Mouse (Mus musculus) heart, adult 2 months (tissue): ENCODE data around the gene Oas1c.

Source experiments
- CTCF ChIP-seq: fragments of 200-600 bp; IDR thresholded peaks from 2 replicates; pipeline ENCODE4 v1.8.1; 2022; ENCODE audit warnings: antibody characterized with exemption, mild to moderate bottlenecking, moderate library complexity
- EP300 ChIP-seq: fragments of 200-500 bp; IDR thresholded peaks from 2 replicates; pipeline ENCODE4 v1.6.1; 2011; ENCODE audit warnings: low read depth, low read length, control low read depth; ENCODE audit not compliant: insufficient read depth
- POLR2A ChIP-seq: fragments of 200-500 bp; IDR thresholded peaks from 2 replicates; pipeline ENCODE4 v1.6.1; 2011; ENCODE audit warnings: mild to moderate bottlenecking, low read depth, low read length, control low read depth; ENCODE audit not compliant: insufficient read depth

GRCm38 (mm10) chr5:120769396-120769795, 42.9 kb downstream of the Oas1c start:
- TF ChIP-seq CTCF (no peak), POLR2A (no peak), EP300 (no peak)
